Mouse (Mus musculus) spleen, embryonic (tissue): ENCODE data around the gene Grtp1.

Source experiments
- CTCF ChIA-PET: fragments of 350-600 bp; sonication (Branson Sonifier 250); formaldehyde crosslinking; loops from one replicate; lab custom pipeline; 2022; lab: Charles Lee

The Grtp1 gene

GRCm38 (mm10) chr8:13204371-13205140 lies 4.1 kb upstream of the Grtp1 start:
- CTCF ChIA-PET = interaction anchor here (0.7 kb wide), 1 partner anchor 9 kb away, joined by 4 read pairs; no protein-coding TSS in a partner anchor

DNA sequence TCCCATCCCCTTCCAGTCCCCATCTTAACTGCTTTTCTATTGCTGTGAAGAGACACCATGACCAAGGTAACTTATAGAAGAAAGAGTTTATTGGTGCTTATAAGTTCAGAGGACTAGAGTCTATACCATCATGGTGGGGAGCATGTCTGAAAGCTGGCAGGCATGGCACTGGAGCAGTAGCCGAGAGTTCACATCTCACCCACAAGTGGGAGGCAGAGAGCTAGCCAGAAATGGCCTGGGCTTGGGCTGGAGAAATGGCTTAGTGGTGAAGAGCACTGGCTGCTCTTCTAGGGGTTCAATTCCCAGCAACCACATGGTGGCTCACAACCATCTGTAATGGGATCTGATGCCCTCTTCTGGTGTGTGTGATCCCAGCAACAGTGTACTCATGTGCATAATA lies 3.1 kb upstream of the Grtp1 start:
- CTCF ChIA-PET = no interaction called here

- CTCF ChIA-PET = no interaction called here
Observed at GRCm38 (mm10) chr8:13202806-13203205, 2.4 kb upstream of the Grtp1 start.

- CTCF ChIA-PET = no interaction called here
Observed at GRCm38 (mm10) chr8:13202041-13202440, 1.6 kb upstream of the Grtp1 start.

DNA sequence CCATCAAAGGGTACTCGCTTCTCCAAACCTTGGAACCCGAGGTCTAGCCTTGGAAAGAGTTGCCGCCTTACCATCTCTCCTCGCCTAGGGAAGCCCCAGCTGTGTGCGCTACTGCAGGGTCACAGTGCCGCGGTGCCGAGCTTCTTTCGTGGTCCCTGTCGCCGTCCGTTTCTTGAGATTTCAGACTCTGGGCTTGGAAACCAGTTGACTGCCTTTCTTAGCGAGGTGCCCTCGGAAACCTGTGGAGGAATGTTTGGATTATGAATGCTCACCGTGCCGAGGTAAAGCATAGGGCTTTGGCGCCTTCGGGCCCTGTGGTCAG lies 554 bp upstream of the Grtp1 start:
- CTCF ChIA-PET = no interaction called here

- CTCF ChIA-PET = no interaction called here
Observed at GRCm38 (mm10) chr8:13199385-13200061, 897 bp downstream of the Grtp1 start.

GRCm38 (mm10) chr8:13197493-13197892 lies 2.9 kb downstream of the Grtp1 start:
- CTCF ChIA-PET = no interaction called here

- CTCF ChIA-PET = interaction anchor here (0.5 kb wide), 1 partner anchor 9 kb away, joined by 4 read pairs; no protein-coding TSS in a partner anchor
Observed at GRCm38 (mm10) chr8:13194818-13195217, 5.6 kb downstream of the Grtp1 start.

- CTCF ChIA-PET = no interaction called here
Observed at GRCm38 (mm10) chr8:13190235-13190634, 10.2 kb downstream of the Grtp1 start.

DNA sequence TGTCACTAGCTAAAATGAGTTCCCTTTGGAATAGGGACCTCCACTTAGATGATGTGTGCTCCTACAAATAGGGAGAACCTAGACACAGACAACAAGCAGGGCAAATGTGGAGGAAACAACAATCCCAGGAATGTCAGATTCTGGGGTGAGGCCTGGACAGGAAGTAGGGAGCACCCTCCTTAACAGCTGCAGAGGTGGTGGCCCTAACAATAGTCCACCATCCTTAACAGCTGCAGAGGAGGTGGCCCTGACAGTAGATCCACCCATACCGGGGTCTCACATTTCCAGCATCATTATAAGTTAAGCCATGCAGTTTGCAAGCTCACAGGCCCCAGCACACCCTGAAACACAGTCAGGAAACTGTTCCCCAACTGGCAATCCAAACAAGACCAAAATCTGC lies 11.6 kb downstream of the Grtp1 start:
- CTCF ChIA-PET = no interaction called here

GRCm38 (mm10) chr8:13188052-13188555 lies 12.3 kb downstream of the Grtp1 start:
- CTCF ChIA-PET = no interaction called here

- CTCF ChIA-PET = no interaction called here
Observed at GRCm38 (mm10) chr8:13187638-13188037, 12.8 kb downstream of the Grtp1 start.

GRCm38 (mm10) chr8:13187229-13187628 lies 13.2 kb downstream of the Grtp1 start:
- CTCF ChIA-PET = no interaction called here

- CTCF ChIA-PET = no interaction called here
Observed at GRCm38 (mm10) chr8:13186819-13187218, 13.6 kb downstream of the Grtp1 start.

DNA sequence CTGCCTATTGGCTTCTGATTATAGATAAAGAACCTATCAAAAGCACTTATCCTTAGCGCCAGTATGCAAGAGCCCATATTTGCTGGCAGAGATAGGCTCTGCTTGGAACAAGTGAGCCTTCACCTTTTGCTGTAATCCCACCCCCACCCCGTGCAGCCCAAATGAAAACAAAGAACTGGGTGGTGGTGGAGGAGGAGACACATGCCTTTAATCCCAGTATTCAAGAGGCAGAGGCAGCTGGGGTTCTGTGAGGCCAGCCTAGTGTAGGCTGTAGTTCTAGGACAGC lies 18.8 kb downstream of the Grtp1 start:
- CTCF ChIA-PET = no interaction called here

- CTCF ChIA-PET = no interaction called here
Observed at GRCm38 (mm10) chr8:13180911-13181690, 19.3 kb downstream of the Grtp1 start.

DNA sequence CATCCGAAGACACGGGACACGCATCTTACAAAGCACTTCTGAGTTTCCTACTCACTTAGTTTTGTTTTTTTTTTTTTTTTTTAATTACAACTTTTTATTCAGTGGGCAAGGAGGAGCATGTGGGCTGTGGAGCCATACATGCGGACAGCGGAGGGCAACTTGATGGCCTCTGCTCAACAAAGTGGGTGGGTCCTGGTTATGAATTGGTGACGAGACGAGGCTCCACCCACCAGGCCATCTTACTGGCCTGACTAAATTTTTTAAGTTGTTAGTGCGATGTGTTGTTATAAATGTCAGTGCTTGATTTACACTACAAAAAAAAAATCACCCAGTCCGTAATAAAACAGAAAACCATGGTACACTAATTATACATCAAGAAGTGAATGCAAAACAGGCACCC lies 20.0 kb downstream of the Grtp1 start:
- CTCF ChIA-PET = no interaction called here

DNA sequence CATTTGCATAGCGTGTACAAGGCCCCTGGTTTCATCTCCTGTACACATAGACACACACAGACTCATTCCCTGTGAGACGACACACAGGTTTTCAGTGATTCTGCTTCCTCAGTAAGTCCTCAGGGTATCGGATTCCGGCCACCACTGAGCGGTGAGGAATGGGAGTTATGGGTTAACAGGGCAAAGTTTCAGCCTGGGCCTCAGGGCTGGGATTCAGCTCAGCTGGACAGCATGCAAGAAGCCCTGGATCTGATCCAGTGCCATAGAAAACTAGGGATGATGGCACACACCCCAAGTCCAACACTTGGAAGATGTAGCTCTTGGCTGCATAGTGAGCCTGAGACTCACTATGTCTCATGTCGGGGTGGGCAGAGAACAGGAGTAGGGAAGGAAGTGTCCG lies 20.5 kb downstream of the Grtp1 start:
- CTCF ChIA-PET = no interaction called here

- CTCF ChIA-PET = no interaction called here
Observed at GRCm38 (mm10) chr8:13179482-13179881, 20.9 kb downstream of the Grtp1 start.

GRCm38 (mm10) chr8:13178137-13178536 lies 22.3 kb downstream of the Grtp1 start:
- CTCF ChIA-PET = no interaction called here

- CTCF ChIA-PET = no interaction called here
Observed at GRCm38 (mm10) chr8:13177173-13177852, 23.1 kb downstream of the Grtp1 start.

- CTCF ChIA-PET = no interaction called here
Observed at GRCm38 (mm10) chr8:13175650-13176049, 24.8 kb downstream of the Grtp1 start.
